Mouse (Mus musculus) G1E (cell line): Measurements from ENCODE around the gene Cd3eap.

Experiments
- CTCF ChIP-seq: IDR thresholded peaks from 2 replicates; pipeline ENCODE4 v1.5.1; 2012; ENCODE audit warnings: low read depth, low read length, inconsistent platforms, mixed read lengths
- GATA1 ChIP-seq: IDR thresholded peaks from 2 replicates; pipeline ENCODE4 v1.6.1; 2012; ENCODE audit warnings: borderline replicate concordance, low read length, inconsistent platforms, mixed read lengths
- GATA2 ChIP-seq: IDR thresholded peaks from 2 replicates; pipeline ENCODE4 v1.6.1; 2012; ENCODE audit warnings: low read depth, low read length, inconsistent platforms, borderline replicate concordance
- TAL1 ChIP-seq: conservative IDR thresholded peaks from 2 replicates; pipeline ENCODE4 v1.6.1; 2012; ENCODE audit warnings: low read depth, low read length, inconsistent platforms, mixed read lengths

DNA sequence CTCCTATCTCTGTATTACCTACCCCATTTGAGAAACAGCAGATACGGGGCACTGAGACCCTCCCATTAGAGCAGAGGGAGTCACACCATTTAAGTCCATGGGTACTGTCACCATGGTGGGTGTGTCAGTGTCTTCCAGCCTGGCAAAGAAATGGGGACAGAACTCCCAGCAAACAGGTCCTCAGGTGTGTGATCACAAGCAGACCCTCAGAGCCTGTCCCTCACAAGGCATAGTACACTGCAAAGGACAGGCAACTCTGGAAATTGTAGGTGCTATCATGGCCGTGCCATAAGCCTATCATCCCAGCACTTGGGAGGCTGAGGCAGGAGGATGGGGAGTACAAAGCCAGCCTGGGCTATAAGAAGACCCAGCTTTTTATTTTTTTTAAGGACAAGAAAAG lies 41.1 kb downstream of the Cd3eap start:
- TF ChIP-seq CTCF (no peak), TAL1 (no peak), GATA1 (no peak), GATA2 (no peak)
